15 mouse cellular contexts compared by ENCODE assay signal in the genomic region with DNA sequence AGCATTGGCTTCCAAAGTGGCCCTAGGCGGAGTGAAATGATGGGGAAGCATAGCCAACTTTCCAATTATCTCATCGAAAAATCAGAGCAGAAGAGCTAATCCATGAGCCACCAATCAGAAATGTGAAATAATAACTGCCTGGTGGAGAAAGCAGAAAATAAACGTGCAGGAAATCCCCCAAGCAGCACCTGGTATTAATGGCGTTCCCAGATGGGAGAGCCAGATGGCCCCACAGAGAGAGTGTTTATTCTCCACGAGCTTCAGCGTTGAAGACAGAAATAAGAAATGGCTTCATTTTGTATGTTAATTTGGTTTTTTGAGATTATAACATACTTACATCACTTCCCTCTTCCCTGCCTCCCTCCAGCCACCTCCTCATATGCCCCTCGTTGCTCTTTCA. TPM values are rescaled to one million over a fixed set of nuclear protein-coding genes. Genes with fewer than 3 reads are reported as not detected.
DNase-seq lines count a peak whose midpoint lies in the region; ATAC-seq and TF ChIP-seq lines count a peak whose summit lies in the region.
"Had no signal": no experiment of that assay in that cellular context is flagged by ENCODE, and none has a peak within 500 bp of the region (broad histone marks: within the 10 kb centered on the region; RNA-seq: fewer than 3 reads in every experiment).

No protein-coding gene starts in this region.

- H3K36me3 ChIP-seq in thymus, adult 2 months (ENCODE audit: control insufficient read depth, insufficient read depth, low read length), result no peaks in the 10 kb centered on the region

- peak; percentile 34 to 67 for DNase-seq in frontal cortex, adult 2 months (ENCODE audit: extremely low spot score in 1 of 2, low spot score in 1 of 2)
- no peak for DNase-seq in frontal cortex, postnatal 25 days (ENCODE audit: low spot score in 2 of 2)
- peak; percentile 53 for DNase-seq in cerebellum, adult 8-10 months
- peak; percentile 83 to 87 for DNase-seq in layer of hippocampus, adult 2 months (ENCODE audit: low spot score in 2 of 2)
- DNase-seq in right cerebral cortex, postnatal 14 days, result peak; percentile 49
- no peak for DNase-seq in embryo, embryonic 11 days
- DNase-seq in thymus, adult 2 months, result no peak
- DNase-seq: adrenal gland, adult 8-10 months; gastrocnemius, postnatal 14 days; kidney, adult 11 months; lung, embryonic 14.5 days had no signal

- no peak for TF ChIP-seq POLR2A in thymus, adult 2 months (IDR thresholded peaks at IDR 0.05; ENCODE audit: control insufficient read depth, extremely low read depth, insufficient read depth, low read length, poor library complexity)

- H3K27me3 ChIP-seq in thymus, adult 2 months (ENCODE audit: control insufficient read depth, insufficient read depth, low read length), result no peaks in the 10 kb centered on the region

- ATAC-seq in activated CD4-positive, CD25-positive, alpha-beta regulatory T cell, adult 4 months, result no peak

- H3K4me1 ChIP-seq in thymus, adult 2 months (replicated peaks; ENCODE audit: control insufficient read depth, insufficient read depth, low read length), result no peaks in the 10 kb centered on the region

- H3K4me3 ChIP-seq in layer of hippocampus, adult 2 months, result no peak overlapping the region
- H3K4me3 ChIP-seq in thymus, adult 2 months (ENCODE audit: control insufficient read depth, insufficient read depth, low read length), result no peak overlapping the region

- 83% methylated on average over 7 of the region's 7 CpGs for WGBS in thymus, adult 2 months

- peak overlapping the region; percentile 73 for H3K27ac ChIP-seq in layer of hippocampus, adult 2 months
- H3K27ac ChIP-seq in thymus, adult 2 months (ENCODE audit: control insufficient read depth, insufficient read depth, low read length), result no peak overlapping the region

- TF ChIP-seq CTCF in layer of hippocampus, adult 2 months (conservative IDR thresholded peaks at IDR 0.05), result 0 out of 2 replicates have a peak, but pooled peaks have one; percentile 5
- TF ChIP-seq CTCF in thymus, adult 2 months (IDR thresholded peaks at IDR 0.05; ENCODE audit: borderline replicate concordance, control insufficient read depth, extremely low read depth, insufficient read depth, low read length, poor library complexity), result no peak

RNA-seq across cellular contexts. Expression of a gene that starts 13.7 kb away (rescaled TPM):
- 1.5 and 1.6 TPM in 2 replicates for polyA plus RNA-seq in frontal cortex, adult 2 months (2012; rRNA removed)
- under 1 TPM; 0.20 to 0.23 TPM for total RNA-seq in layer of hippocampus, adult 2 months (2021)
- polyA plus RNA-seq in activated CD4-positive, CD25-positive, alpha-beta regulatory T cell, adult 4 months (2017; shearing (Covaris generic)), result not detected
- polyA plus RNA-seq in thymus, adult 2 months (2012; rRNA removed), result 0.78 and 0.81 TPM in 2 replicates
- polyA plus RNA-seq: C2C12; embryonic facial prominence, embryonic 11.5 days; midbrain, embryonic 11.5 days had no signal

Comparison
In these comparisons a context has a peak if more than half of its experiments do, and no peak if none do; other contexts are left out.
1. DNase-seq: peak in frontal cortex, adult 2 months (2 of 2), cerebellum, adult 8-10 months (single experiment), layer of hippocampus, adult 2 months (2 of 2) and right cerebral cortex, postnatal 14 days (single experiment); none in frontal cortex, postnatal 25 days (0 of 2), embryo, embryonic 11 days (single experiment) and thymus, adult 2 months (single experiment).